Mouse (Mus musculus) ES-Bruce4 (cell line): ENCODE measurements around the gene Izumo1r.

Experiments
- CTCF ChIP-seq: IDR thresholded peaks from one replicate; pipeline ENCODE4 v1.8.1; 2011; ENCODE audit warnings: low read depth, low read length
- EP300 ChIP-seq: IDR thresholded peaks from 2 replicates; pipeline ENCODE4 v1.6.1; 2011; ENCODE audit warnings: low read depth, low read length; ENCODE audit not compliant: insufficient read depth
- POLR2A ChIP-seq: IDR thresholded peaks from one replicate; pipeline ENCODE4 v1.8.1; 2011; ENCODE audit warnings: low read length; ENCODE audit not compliant: insufficient read depth

- TF ChIP-seq POLR2A (no peak), CTCF (no peak), EP300 (no peak)
Observed at GRCm38 (mm10) chr9:14921971-14922560, 18.3 kb upstream of the Izumo1r start.
